Mouse (Mus musculus) heart, embryonic 14.5 days (tissue): ENCODE results near the gene Ets2. TPM values are rescaled to one million over a fixed set of nuclear protein-coding genes. Genes with fewer than 3 reads are reported as not detected.

ENCODE experiments used
- ATAC-seq: fragments of 200-750 bp; cut with Nextera tagmentation; 2 replicates; pipeline ENCODE4 v1.8.0; 2017; ENCODE audit warnings: low read depth, moderate TSS enrichment; ENCODE audit not compliant: insufficient number of reproducible peaks, insufficient read depth, low FRiP score
- H3K27ac ChIP-seq, 2 experiments: fragments of 200-500 bp in 1 of 2; fragments of 300-500 bp in 1 of 2; sonication (generic) in 1 of 2; replicated peaks in 1 of 2; 2 replicates each; pipeline ENCODE4 v1.5.1; 2012 to 2014; ENCODE audit warnings: low read depth in 2 of 2, low read length in 2 of 2, control low read depth in 1 of 2, mild to moderate bottlenecking in 1 of 2, mixed read lengths in 1 of 2; ENCODE audit not compliant: control insufficient read depth in 1 of 2, insufficient read depth in 1 of 2
- H3K27me3 ChIP-seq: fragments of 300-500 bp; sonication (generic); 2 replicates; pipeline ENCODE4 v1.6.1; 2014; ENCODE audit warnings: mild to moderate bottlenecking, low read length, control low read depth; ENCODE audit not compliant: control insufficient read depth, insufficient read depth
- H3K36me3 ChIP-seq: fragments of 300-500 bp; sonication (generic); 2 replicates; pipeline ENCODE4 v1.6.1; 2014; ENCODE audit warnings: mild to moderate bottlenecking, control low read depth, low read length, mixed read lengths; ENCODE audit not compliant: control insufficient read depth, insufficient read depth
- H3K4me1 ChIP-seq, 2 experiments: fragments of 200-500 bp in 1 of 2; fragments of 300-500 bp in 1 of 2; sonication (generic) in 1 of 2; 2 replicates each; pipeline ENCODE4 v1.6.1; 2012 to 2014; ENCODE audit warnings: low read length in 2 of 2, control low read depth in 1 of 2, mixed read lengths in 1 of 2; ENCODE audit not compliant: control insufficient read depth in 2 of 2, insufficient read depth in 2 of 2
- H3K4me2 ChIP-seq: fragments of 300-500 bp; sonication (generic); 2 replicates; pipeline ENCODE4 v1.6.1; 2014; ENCODE audit warnings: mild to moderate bottlenecking, low read length
- H3K4me3 ChIP-seq, 2 experiments: fragments of 200-500 bp in 1 of 2; fragments of 300-500 bp in 1 of 2; sonication (generic) in 1 of 2; 2 replicates each; pipeline ENCODE4 v1.5.1; 2012 to 2014; ENCODE audit warnings: low read length in 2 of 2, mild to moderate bottlenecking in 2 of 2, control low read depth in 1 of 2, low read depth in 1 of 2, moderate library complexity in 1 of 2; ENCODE audit not compliant: control insufficient read depth in 1 of 2, insufficient read depth in 1 of 2
- H3K9ac ChIP-seq: fragments of 300-500 bp; sonication (generic); 2 replicates; pipeline ENCODE4 v1.6.1; 2014; ENCODE audit warnings: mild to moderate bottlenecking, low read length
- H3K9me3 ChIP-seq: fragments of 300-500 bp; sonication (generic); 2 replicates; pipeline ENCODE4 v1.6.1; 2016; ENCODE audit warnings: low read length, control low read depth; ENCODE audit not compliant: control insufficient read depth
- WGBS: fragments of 180-500 bp; shearing (Covaris S2); extraction: QIAGEN DNeasy Blood & Tissue Kit; methylation state at CpG from one replicate; pipeline ENCODE4 v1.1.7; 2014; 5-methylcytosine and 5-hydroxymethylcytosine counted together
- polyA plus RNA-seq: library from polyadenylated mRNA; unstranded; fragments of >200 nt; fragmentation: Nextera tagmentation; extraction: Ambion mirVana; gene quantifications from 2 replicates; pipeline ENCODE4 v1.2.1, GENCODE M21; 2014

Ets2 gene
- polyA plus RNA-seq, 1 experiment from 2014 or later, result 46.1 TPM

DNA sequence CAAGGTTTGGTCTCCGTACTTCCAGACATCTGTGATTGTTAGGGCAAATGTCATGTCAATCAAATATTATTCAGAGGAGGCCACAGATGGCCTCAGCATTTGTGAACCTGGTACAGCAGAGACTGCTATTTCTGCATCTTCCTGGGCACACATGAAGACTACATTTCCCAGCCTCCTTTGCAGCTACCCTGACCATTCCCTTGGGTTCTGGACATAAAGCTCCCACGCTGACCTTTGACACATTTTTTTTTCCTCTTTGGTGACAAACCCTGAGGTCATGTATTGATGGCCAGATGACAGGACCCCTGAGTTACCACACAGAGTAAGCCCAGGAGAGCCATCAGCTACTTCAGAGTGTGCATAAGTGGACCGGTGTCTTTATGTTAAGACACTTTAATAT is 25.2 kb upstream of the Ets2 start:
- Histone ChIP-seq H3K4me3 (no peak overlapping the region), H3K4me2 (no peak overlapping the region), H3K9ac (no peak overlapping the region), H3K27ac (no peak overlapping the region), H3K36me3 (no peaks in the 10 kb centered on the region), H3K27me3 (no peaks in the 10 kb centered on the region), H3K9me3 (no peaks in the 10 kb centered on the region), H3K4me1 (peaks cover 4 to 5% of the 10 kb centered on the region in 2 experiments; a peak in 2 of 4 replicates)
- WGBS, result 87% methylated on average over 3 of the region's 3 CpGs
- no peak for ATAC-seq

GRCm38 (mm10) chr16:95682431-95682892 is 19.4 kb upstream of the Ets2 start:
- no peak for ATAC-seq
- Histone ChIP-seq H3K27me3 (no peaks in the 10 kb centered on the region), H3K27ac (no peak overlapping the region), H3K4me2 (no peak overlapping the region), H3K36me3 (no peaks in the 10 kb centered on the region), H3K4me3 (no peak overlapping the region), H3K9ac (no peak overlapping the region), H3K9me3 (no peaks in the 10 kb centered on the region), H3K4me1 (no peaks in the 10 kb centered on the region; a peak in 1 of 4 replicates)
- 75% methylated on average over 6 of the region's 6 CpGs for WGBS

GRCm38 (mm10) chr16:95685807-95686206 is 16.1 kb upstream of the Ets2 start:
- Histone ChIP-seq H3K27ac (no peak overlapping the region), H3K4me1 (no peaks in the 10 kb centered on the region; a peak in 1 of 4 replicates), H3K4me2 (no peak overlapping the region), H3K27me3 (no peaks in the 10 kb centered on the region), H3K36me3 (no peaks in the 10 kb centered on the region), H3K4me3 (no peak overlapping the region), H3K9ac (no peak overlapping the region), H3K9me3 (no peaks in the 10 kb centered on the region)
- no peak for ATAC-seq
- 42% methylated on average over 2 of the region's 2 CpGs for WGBS

DNA sequence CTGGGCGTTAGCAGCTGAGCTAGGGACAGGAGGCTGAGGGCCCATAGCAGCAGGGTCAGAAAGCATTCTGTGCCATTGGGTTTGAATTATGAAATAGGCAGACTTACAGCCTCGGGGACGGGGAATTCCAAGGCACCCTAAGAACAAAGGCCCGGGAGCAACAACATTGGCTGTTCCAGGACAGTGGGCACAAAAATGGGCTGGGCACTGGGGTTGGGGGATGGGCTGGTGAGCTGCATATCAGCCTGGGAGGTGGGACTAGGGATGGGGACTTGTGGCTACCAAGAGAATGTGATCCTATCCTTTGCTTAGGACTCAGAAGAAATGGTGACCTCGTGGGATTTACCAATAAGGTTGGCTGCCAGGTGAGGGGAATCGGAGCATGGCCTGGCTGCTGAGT is 15.6 kb upstream of the Ets2 start:
- Histone ChIP-seq H3K27ac (no peak overlapping the region), H3K27me3 (no peaks in the 10 kb centered on the region), H3K9me3 (no peaks in the 10 kb centered on the region), H3K4me1 (no peaks in the 10 kb centered on the region; a peak in 1 of 4 replicates), H3K36me3 (no peaks in the 10 kb centered on the region), H3K4me3 (no peak overlapping the region), H3K4me2 (no peak overlapping the region), H3K9ac (no peak overlapping the region)
- no peak for ATAC-seq
- WGBS, result 72% methylated on average over 6 of the region's 6 CpGs

- 84% methylated on average over 8 of the region's 8 CpGs for WGBS
- H3K4me2 ChIP-seq, result no peak overlapping the region
- H3K9me3 ChIP-seq, result no peaks in the 10 kb centered on the region
- H3K9ac ChIP-seq, result no peak overlapping the region
- H3K27ac ChIP-seq, result no peak overlapping the region
- H3K27me3 ChIP-seq, result no peaks in the 10 kb centered on the region
- no peaks in the 10 kb centered on the region for H3K36me3 ChIP-seq
- H3K4me1 ChIP-seq, result no peaks in the 10 kb centered on the region; a peak in 1 of 4 replicates
- ATAC-seq, result no peak
- no peak overlapping the region for H3K4me3 ChIP-seq
These were observed 15.0 kb upstream of the Ets2 start for GRCm38 (mm10) chr16:95686901-95687300.

DNA sequence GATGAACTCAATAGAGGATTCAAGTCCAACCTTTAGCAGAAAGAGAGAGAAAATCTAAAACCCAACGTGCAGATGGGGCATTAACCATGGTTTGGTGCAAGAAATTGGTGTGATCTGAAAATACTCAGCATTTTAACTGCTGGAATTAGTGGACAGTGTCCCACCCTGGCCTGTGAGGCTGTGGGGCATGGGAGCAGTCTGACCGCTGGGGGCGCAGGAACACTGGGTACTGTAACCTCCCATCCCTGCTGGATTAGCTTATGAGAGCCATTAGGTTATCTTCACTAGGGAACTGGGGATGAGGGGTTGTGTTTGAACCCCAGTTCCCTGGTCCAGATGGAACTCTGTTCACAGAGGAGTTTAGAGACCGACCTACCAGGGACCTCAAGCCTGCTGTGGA is 13.9 kb upstream of the Ets2 start:
- 73% methylated on average over 4 of the region's 4 CpGs for WGBS
- Histone ChIP-seq H3K9ac (no peak overlapping the region), H3K4me3 (no peak overlapping the region), H3K27ac (no peak overlapping the region), H3K36me3 (no peaks in the 10 kb centered on the region), H3K9me3 (no peaks in the 10 kb centered on the region), H3K4me2 (no peak overlapping the region), H3K27me3 (no peaks in the 10 kb centered on the region), H3K4me1 (no peaks in the 10 kb centered on the region; a peak in 1 of 4 replicates)
- no peak for ATAC-seq

DNA sequence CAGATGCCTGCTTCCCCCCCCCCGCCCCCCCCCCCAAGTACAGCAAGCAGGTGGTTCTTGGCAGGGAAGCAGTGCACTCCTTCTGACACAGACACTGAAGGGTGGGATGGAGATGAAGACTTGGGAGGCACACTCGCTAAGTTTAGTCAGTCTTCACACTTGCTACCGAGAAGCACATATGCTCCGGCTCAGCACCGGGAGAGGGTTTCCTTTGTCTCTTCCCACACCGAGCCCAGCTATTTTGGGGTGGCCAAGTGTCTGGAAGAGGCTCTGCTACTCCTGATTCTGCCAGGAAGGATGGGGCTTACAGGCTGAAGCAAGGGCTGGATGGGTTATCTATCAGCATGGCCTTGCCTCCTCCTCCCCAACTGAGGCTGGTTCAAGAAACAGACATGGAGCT is 5.3 kb upstream of the Ets2 start:
- H3K36me3 ChIP-seq, result no peaks in the 10 kb centered on the region
- H3K9me3 ChIP-seq, result no peaks in the 10 kb centered on the region
- no peaks in the 10 kb centered on the region for H3K27me3 ChIP-seq
- no peak overlapping the region for H3K4me3 ChIP-seq
- ATAC-seq, result no peak
- peaks cover 0 to 4% of the 10 kb centered on the region in 2 experiments; a peak in 2 of 4 replicates for H3K4me1 ChIP-seq
- no peak overlapping the region for H3K27ac ChIP-seq
- H3K9ac ChIP-seq, result no peak overlapping the region
- H3K4me2 ChIP-seq, result no peak overlapping the region
- WGBS, result 28% methylated on average over 6 of the region's 6 CpGs

- peaks cover 9 to 12% of the 10 kb centered on the region in 2 experiments for H3K4me1 ChIP-seq
- no peaks in the 10 kb centered on the region for H3K9me3 ChIP-seq
- no peak overlapping the region for H3K4me2 ChIP-seq
- no peaks in the 10 kb centered on the region for H3K36me3 ChIP-seq
- H3K9ac ChIP-seq, result no peak overlapping the region
- no peak for ATAC-seq
- no peak overlapping the region for H3K27ac ChIP-seq
- WGBS, result 75% methylated on average over 3 of the region's 3 CpGs
- H3K4me3 ChIP-seq, result no peak overlapping the region
- H3K27me3 ChIP-seq, result no peaks in the 10 kb centered on the region
These were observed 2.2 kb upstream of the Ets2 start for GRCm38 (mm10) chr16:95699721-95700120.
